Mouse (Mus musculus) heart, adult 18-20 months (tissue): Measurements from ENCODE around the gene Rhobtb3. TPM values are rescaled to one million over a fixed set of nuclear protein-coding genes. Genes with fewer than 3 reads are reported as not detected.
"Not testable (repeated sequence)": the region's sequence is repeated elsewhere in the genome, so short reads cannot be mapped to it uniquely, and the experiment has no call there.

Source experiments
- DNase-seq, 2 experiments: peaks; one replicate each; pipeline ENCODE4 v3.0.0; 2021 to 2022; ENCODE audit warnings: mixed read lengths in 1 of 2
- total RNA-seq, 2 experiments: library from RNA; stranded (reverse); gene quantifications; 2 replicates each; pipeline ENCODE4 v1.2.3; 2021

The Rhobtb3 gene
- total RNA-seq, 2 experiments from 2014 or later = 11.0 to 11.3 TPM

DNA sequence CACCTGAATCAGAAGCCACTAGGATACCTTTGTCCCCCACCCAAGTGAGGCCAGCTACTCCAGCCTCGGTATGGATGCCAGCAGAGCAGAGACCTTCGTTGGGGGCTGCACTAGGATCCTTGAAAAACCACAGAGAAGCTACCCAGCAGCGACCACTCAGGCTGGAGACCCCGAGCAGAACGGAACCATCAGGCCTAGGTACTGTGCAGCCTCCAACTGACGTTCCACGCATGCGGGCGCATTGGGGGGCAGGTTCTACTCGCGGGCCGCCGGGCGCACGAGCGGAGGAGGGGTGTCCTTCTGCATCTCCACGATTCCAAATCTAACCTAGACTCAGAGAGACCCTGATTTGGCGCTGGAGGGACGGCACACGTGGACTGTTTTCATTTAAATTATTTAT, 13.7 kb downstream of the Rhobtb3 start:
- no peak for DNase-seq

DNA sequence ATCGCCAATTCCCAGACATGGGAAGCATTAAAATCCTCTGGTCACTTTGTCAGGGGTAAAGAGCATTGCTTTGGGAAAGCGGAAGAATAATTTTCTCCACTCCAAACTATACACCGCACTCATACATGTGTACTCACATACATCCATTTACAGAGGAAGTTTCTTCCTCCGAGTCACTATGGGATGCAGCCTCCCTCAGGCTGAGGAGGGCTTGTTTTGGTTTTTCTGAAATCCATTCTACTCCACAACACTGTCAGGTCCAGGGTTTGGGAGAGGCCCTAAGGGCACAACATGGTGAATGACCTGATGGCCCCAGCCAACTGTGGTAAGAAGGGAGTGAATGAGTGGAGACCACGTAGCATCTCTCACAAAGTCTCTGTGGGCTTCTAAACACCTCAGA, 14.7 kb downstream of the Rhobtb3 start:
- DNase-seq = not testable (repeated sequence)

DNA sequence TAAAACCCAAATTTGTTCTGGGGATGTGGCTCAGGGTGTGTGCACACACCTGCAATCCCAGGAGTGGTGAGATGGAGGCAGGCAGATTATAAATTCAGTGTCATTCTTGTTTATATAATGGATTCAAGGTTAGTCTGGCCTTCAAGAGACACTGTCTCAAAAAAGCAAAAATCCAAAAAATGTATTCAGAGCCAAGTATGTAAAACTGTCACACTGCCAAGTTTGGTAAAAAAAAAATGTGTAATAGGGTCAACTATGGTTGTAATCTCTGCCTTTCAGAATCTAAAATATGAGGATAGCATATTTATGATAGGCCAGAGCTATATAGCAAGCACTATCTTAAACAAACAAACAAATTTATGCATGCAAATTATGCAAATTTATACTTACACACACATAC, 15.8 kb downstream of the Rhobtb3 start:
- DNase-seq = no peak

DNA sequence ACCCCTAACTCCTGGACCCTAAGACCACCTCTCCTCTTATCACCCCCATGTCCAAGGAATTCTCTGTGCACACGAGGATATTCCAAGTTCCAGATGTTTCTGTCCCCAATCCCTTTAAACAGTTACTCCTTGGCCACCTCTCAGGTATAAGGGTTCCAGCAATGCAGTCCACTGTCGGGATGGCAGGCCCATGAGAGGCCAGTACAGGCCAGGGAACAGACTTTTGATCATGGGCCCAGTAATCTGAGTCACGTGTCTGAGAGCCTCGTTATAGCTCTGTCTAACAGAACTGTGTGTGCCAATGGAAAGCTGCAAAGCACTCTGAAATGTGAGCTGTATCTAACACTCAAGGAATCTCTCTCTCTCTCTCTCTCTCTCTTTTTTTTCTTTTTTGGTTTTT, 29.6 kb downstream of the Rhobtb3 start:
- peak in 1 of 2 experiments; percentile 6 for DNase-seq

DNA sequence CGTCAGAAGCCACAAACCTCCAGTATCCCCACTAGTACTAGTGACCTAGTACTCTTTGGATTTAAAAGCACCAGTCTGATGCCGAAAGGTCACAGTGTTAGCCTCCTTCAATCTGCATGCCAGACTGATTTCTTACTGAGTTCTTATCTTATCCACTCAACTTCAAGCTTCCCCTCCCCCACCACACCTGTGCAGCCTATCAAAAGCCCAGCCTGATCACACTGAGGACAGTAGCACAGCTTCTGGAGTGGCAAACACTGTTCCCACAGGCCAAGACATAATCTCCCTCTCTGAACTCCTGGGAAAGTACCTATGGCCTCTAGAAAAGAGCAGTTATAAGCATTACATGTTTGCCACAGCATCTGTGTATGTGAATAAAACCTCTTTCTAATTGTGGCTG, 35.5 kb downstream of the Rhobtb3 start:
- no peak for DNase-seq

DNA sequence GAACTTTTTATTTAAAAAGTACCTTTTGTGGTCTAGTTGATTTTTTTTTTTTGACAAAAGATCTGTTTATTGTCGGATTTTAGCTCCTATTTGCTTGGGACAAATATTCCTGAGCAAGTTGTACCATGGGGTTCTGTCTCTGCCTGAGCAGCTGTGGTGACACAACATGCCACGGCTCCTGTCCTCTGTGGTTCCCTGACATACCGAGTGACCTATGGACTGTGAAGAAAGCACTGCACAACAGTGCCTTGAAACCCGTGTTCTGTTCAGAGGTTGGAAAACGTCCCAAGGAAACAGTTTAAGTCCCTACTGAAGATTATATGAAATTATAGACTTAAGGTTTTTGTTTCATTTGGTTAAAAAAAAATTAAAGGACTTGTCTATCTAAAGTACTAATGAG, 36.6 kb downstream of the Rhobtb3 start:
- no peak for DNase-seq

DNA sequence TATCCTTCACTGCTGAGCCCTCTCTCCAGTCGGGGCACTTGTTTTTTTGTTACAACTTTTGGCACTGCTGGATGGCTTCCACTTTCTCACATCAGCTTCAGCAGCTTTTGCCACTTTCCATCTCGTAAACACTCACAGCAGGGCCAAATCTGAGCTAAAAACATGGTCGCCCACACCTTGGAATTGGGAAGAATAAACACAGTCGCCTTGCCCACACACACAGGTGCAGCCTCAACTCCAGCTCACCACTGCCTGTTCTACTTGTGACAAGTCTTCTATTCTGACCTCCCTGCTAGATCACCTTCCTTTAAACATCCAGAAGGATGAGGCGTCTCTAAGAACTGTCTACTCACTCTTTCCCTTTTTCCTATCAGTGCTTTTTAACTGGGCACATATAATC, 39.1 kb downstream of the Rhobtb3 start:
- no peak for DNase-seq

DNA sequence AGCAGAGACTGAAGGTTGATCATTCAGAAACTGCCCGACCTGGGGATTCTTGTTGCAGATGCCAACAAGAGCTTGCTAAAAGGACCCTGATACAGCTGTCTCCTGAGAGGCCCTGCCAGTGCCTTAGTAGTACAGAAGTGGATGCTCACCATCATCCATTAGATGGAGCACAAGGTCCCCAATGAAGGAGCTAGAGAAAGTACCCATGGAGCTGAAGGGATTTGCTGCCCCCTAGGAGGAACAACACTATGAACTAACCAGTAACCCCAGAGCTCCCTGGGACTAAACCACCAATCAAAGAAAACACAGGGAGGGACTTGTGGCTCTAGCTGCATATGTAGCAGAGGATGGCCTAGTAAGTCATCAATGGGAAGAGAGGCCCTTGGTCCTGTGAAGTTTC, 42.8 kb downstream of the Rhobtb3 start:
- not testable (repeated sequence) for DNase-seq

DNA sequence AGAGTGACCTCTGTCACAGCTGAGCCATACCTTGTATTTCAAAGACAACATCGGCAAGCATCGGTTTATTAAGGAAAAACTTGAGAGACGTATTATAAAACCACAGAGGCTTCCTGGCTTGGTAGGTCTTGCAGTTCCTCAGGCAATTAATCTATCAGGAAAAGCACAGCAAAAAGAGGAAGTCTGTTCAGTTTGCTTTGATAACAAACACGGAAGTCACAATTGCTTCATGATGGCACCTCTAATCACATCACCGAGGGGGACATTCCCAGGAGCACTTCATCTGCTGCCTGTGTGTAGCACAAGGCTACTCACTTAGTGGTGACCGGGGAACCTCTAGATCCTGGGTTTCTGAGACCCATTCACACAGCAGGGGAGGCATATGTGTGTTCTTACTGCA, 50.8 kb downstream of the Rhobtb3 start:
- DNase-seq = no peak

DNA sequence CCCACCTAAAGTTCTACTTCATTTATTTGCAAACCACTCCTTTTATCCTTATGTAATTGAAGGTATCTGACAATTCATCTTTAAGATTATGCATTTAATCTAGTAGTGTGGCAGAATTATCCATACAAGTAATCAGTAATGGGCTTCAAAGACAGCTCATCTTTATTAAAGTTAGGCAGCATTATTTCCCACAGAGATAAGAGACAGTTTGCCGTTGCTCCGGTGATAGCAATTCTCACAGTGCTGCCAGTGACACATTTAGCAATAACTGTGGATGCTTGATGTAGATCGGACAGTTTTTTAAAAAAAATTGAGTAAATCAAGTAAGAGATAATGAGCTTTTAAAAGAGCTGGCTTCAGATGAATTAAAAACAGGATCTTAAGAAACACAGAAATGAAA, 51.4 kb downstream of the Rhobtb3 start:
- no peak for DNase-seq

DNA sequence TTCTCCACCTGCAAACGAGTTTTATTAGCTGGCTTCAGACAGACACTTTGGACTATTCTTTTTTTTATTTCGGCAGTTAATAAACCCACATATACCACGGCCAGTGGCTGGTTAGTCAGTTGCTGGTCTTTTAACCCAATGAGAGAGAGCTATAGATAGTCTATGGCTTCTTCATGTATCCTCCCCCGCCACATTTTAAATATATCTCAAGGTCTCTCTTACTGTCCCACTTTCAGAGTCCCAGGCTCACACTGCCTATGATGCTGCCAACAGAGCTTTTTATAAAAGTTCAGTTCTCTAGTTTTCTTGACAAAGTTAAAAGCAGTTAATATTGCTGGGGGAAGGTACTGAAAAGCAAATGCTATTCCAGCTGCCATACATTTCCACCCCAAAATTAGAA, 51.9 kb downstream of the Rhobtb3 start:
- DNase-seq = no peak

DNA sequence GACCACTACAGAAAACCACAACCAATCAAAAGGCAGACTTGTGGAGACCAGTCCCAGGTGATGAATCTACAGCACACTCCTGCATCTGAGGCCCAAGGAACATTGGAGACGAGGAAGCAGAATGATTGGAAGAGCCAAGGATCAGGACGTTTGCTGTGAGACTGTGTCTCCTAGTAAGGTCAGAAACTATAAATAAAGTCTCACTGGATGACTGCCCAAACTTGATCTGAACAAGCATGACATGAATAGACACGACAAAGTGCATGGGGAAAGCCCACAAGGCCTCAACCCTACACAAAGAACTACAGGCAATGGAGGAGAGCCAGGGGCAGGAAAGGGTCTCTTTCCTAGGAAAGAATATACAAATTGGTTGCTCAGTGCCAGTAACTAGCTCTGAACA, 59.9 kb downstream of the Rhobtb3 start:
- DNase-seq = peak; percentile 58 to 63

DNA sequence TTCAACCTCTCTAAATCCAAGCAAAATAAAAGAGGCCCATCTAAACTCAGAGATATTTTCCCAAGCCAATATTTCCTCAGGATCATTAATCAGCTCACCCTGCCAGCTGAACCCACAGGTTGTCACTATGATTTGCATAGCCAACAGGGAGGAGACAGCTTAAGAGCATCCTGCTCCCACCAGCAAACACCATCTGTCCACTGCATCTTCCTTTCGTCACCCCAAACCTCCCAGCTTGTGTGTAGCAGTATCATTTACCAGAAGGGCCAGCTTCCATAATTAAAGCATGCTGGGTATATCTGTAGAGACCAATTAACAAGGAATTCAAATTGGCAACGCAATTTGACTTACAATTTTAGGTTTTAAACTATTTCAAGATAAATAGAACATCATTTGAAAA, 63.2 kb downstream of the Rhobtb3 start:
- DNase-seq = no peak

DNA sequence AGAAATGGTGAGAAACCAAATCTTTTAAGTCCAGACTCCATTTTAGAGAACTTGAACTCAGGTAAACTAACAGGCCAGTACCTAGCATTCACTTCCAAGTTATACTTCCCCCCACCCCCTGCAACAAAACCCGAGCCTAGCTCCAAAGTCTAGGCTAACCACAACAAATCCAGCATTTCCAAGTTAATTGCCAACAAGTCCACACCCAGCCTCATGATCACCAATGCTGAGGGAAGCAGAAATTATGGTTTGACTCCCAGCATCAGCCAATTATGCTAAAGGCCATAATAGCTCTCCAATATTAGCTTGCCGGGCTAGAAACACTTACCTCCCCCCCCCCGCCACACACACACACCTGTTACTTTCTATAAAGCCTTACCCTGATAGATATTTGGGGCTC, 64.0 kb downstream of the Rhobtb3 start:
- no peak for DNase-seq

DNA sequence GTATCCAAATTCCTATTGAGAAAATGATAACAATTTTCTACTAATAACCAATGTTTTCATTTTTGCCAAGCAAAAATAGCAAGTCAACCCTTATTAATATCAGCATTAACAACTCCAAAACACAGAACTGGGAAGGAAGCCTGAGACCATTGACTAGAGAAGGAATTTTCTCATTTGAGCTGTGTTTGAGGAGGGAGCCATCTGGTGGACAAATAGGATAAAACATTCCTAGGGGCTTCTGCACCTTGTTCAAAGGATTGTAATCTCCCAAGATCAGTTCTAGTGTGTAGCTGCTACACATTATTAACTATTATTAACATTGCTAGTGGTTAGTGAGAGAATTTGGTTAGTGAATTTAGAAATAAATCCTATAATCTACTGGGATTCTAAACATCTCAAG, 65.8 kb downstream of the Rhobtb3 start:
- peak; percentile 30 to 69 for DNase-seq

DNA sequence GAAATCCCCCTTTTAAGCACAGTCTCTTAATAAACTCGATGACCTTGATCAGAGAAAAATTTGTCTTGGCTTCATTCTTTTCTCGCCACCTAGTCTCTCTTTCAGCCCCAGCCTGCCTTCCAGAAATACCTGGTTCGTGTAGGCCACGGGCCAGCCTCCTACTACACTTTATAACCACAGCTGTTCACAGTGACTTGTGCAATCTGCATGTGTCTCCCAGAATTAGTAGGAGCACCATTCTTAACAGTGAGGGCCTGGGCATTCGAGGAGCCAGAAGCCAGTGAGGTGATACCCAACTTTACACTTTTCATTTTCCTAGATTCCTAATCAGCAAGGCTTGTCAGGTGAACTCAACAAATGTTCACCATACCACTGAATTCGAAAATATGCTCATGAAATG, 67.1 kb downstream of the Rhobtb3 start:
- DNase-seq = no peak

DNA sequence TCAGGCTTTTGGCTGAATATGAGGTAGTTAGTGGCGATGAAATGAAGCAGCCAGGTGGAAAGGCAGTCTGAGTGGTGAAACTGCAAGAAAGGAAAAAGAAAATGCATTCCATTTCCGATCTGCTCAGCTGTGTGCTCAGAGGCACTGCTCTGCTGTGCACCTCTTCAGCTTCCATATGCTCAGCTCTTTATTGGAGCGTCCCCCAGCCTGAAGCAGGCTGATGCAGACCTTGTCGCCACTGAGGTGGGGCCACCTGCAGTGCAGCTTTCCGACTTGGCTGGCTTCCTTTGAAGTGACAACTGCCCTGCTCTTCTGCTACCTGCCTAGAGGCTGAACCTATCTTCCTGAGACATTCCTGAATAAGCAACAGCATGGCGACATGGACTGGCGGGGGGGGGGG, 67.5 kb downstream of the Rhobtb3 start:
- not testable (repeated sequence) for DNase-seq

DNA sequence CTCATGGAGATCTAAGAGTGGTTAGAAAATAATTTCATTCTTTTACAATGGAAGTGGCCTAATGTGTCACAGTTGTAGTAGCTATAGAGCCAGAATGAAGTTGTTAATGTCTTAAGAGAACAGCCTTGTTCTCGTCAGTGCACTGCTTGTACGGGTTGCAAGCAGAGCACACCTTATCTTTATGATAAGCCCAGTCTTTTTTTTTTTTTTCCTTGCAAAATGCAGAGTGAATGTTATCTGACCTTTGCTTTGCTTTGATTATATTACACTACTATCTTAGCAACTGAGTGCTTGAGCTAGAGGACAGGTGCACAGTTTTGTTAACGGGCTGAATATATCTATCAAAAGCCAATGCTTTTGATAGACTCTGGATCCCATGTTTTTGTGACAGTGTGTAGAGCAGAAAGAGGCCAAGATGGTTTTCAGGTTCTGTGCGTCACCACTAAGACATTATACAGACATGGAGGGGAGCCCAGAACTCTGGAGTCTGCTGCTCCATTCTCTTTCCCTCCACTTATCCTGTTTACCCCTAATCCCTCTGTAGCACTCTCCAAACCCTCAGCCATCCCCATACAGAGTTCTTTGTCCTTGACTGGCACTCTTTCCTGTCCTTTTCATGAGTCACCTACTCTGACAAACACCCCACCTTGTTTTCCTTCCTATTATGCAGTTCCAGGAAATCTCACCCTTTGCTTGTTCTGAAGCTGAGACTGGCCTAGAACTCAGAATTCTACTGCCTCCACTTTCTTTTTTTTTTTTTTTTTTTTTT, 68.9 kb downstream of the Rhobtb3 start:
- no peak for DNase-seq

DNA sequence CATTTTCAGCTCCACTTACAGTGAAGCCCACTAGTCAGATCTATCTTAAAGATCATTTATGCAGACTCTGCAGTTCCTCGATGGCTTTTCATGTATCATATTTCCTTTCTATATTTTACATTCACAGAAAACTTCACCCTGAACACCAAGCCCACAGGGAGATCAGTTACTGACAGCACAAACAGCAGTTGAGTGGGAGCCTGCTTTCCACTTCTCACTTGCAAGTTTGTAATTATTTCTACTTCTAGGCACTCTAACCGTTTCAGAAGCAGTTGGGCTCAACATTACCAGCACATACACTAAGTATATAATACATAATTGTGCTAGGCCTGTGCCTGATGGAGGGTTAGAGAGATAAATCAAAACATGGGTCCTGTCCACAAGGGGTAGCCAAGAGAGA, 75.8 kb downstream of the Rhobtb3 start:
- no peak for DNase-seq

DNA sequence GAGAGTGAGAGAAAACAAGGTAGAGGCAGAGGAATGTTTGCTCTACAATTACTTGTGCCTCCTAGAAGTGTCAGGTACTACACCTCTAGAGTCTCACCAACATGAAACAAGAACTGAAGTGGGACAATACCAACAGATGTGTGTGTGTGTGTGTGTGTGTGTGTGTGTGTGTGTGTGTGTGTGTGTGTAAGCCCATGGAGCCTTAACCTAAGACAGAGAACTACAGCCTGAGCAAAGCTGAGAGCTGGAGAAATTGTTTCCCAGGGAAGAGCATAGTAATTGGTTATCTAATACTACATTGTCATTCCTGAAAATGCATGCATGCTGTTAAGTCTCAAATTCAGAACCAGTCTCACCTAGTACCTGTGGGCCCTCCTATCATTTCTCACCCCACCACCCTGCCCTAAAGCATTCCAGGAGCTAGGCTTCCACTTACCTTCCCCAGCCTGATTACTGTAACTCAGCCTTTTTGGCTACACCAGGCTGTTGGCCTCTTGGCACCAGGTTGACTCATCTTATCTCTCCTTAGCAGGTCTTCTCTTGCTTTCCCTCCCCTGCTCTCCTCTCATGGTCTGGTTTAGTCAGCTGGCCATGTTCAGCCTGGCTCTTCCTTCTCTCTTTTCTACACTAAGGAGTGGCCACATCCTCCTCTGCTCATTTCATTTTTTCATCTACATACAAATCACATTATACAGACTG, 78.1 kb downstream of the Rhobtb3 start:
- no peak for DNase-seq

DNA sequence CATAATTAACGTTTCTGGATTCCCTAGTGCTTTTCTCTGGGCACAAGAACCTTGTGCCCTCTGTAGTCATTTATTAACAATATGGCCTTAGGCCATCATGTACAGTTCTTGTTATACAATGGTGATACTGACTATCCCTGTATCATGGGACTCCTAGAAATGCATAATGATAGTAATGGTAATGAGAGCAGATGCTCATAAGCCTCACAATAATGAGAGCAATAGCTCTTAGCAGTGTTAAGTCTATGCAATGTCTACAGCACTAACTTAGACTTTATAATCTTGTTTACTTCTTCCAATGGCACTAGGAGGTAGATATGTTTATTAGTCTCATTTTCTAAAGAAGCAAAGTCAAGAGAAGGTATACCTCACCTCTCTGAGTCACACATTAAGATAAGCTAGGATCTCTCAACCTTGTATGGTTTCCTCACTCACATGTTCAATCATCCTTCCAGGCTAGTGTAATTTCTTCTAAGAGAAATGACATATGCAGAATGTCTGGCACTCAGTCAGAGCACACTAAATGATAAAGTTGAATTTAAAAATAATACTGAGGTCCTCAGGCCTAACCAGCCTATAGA, 84.4 kb downstream of the Rhobtb3 start:
- DNase-seq = no peak

DNA sequence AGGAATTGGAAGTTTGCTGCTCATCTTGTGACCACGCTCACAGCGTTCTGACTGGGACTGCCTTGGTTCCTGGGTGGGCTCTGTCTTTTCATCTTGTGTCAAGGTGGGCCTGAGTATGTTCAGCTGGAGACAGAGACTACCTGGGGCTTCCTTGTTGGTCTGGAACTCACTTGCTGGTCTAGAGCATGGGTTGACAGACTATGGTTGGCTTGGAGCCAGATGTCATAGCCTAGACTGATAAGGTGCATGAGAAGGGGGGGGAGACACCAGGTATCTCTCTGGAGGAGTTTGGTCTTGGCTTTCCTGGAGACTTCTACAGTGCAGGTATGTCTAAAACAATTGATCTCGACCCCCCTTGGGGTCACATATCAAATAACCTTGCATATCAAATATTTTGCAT, 90.6 kb downstream of the Rhobtb3 start:
- no peak for DNase-seq

DNA sequence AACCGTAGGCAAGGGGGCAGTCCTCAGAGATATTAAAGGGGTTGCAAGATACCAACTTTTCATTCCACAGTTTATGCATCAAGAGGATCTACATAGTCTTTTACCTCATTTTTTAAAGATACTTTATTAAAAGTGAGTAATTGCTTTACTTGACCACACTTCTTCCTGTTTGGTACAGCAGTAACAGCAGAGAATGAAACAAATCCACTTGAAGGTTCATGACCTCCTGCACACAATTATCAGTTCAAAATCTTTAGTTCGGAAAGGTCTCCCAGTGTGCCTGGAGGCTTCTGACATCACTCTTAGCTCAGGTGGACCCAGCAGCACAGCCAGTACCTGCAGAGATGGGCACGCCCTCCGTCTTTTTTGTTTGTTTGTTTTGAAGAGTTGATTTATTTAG, 91.7 kb downstream of the Rhobtb3 start:
- no peak for DNase-seq

DNA sequence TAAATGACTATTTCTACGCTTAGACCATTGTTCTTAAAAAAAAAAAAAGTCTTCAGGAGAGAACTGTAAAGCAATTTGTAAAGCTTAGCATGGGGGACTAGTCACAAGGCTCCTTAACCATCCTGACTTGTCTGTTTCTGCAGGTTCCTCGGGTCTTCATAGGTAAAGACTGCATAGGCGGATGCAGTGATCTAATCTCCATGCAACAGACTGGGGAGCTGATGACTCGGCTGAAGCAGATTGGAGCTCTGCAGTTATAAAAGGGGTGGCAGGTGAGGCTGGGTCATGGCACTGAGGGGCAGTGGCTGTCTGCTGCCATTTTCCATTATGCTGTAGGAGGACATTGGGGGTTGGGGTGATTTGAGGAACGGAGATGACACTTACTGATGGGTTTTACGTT, 96.7 kb downstream of the Rhobtb3 start:
- DNase-seq = no peak
